Mouse (Mus musculus) intestine, postnatal 0 days (tissue): ENCODE measurements at regions not wholly inside any gene's neighbourhood (a gene's known extent, or its start where the extent isn't known, plus 50 kb on each side); places are given as distances from the start of the nearest gene placed in this dataset.

Experiments used
- ATAC-seq: fragments of 200-750 bp; cut with Nextera tagmentation; 2 replicates; pipeline ENCODE4 v1.8.0; 2017; ENCODE audit warnings: mild to moderate bottlenecking, moderate TSS enrichment, moderate library complexity
- H3K27ac ChIP-seq: fragments of 300-500 bp; sonication (generic); 2 replicates; pipeline ENCODE4 v1.5.1; 2014; ENCODE audit warnings: mild to moderate bottlenecking, low read depth, low read length, moderate library complexity
- H3K27me3 ChIP-seq: fragments of 300-500 bp; sonication (generic); replicated peaks from 2 replicates; pipeline ENCODE4 v1.6.1; 2014; ENCODE audit warnings: low read length, mixed read lengths; ENCODE audit not compliant: control insufficient read depth, insufficient read depth
- H3K36me3 ChIP-seq: fragments of 300-500 bp; sonication (generic); 2 replicates; pipeline ENCODE4 v1.6.1; 2014; ENCODE audit warnings: mild to moderate bottlenecking, moderate library complexity; ENCODE audit not compliant: control insufficient read depth, insufficient read depth
- H3K4me1 ChIP-seq: fragments of 300-500 bp; sonication (generic); replicated peaks from 2 replicates; pipeline ENCODE4 v1.6.1; 2014; ENCODE audit warnings: antibody characterized with exemption, low read length, mixed read lengths; ENCODE audit not compliant: control insufficient read depth, insufficient read depth
- H3K4me2 ChIP-seq: fragments of 300-500 bp; sonication (generic); replicated peaks from 2 replicates; pipeline ENCODE4 v1.6.1; 2014; ENCODE audit warnings: low read depth, mild to moderate bottlenecking, moderate library complexity
- H3K4me3 ChIP-seq: fragments of 300-500 bp; sonication (generic); 2 replicates; pipeline ENCODE4 v1.5.1; 2014; ENCODE audit warnings: low read depth, low read length
- H3K9ac ChIP-seq: fragments of 300-500 bp; sonication (generic); 2 replicates; pipeline ENCODE4 v1.6.1; 2014; ENCODE audit warnings: mild to moderate bottlenecking, low read depth, low read length
- H3K9me3 ChIP-seq: fragments of 300-500 bp; sonication (generic); 2 replicates; pipeline ENCODE4 v1.6.1; 2016; ENCODE audit warnings: mixed run types; ENCODE audit not compliant: control insufficient read depth
- CTCF ChIP-seq: sonication (generic); IDR thresholded peaks from 2 replicates; pipeline ENCODE4 v1.5.1; 2016; ENCODE audit warnings: low read depth, mild to moderate bottlenecking, control low read depth, antibody characterized with exemption, moderate library complexity
- WGBS: fragments of 180-500 bp; shearing (Covaris S2); extraction: QIAGEN DNeasy Blood & Tissue Kit; methylation state at CpG from one replicate; pipeline ENCODE4 v1.1.7; 2014; 5-methylcytosine and 5-hydroxymethylcytosine counted together

DNA sequence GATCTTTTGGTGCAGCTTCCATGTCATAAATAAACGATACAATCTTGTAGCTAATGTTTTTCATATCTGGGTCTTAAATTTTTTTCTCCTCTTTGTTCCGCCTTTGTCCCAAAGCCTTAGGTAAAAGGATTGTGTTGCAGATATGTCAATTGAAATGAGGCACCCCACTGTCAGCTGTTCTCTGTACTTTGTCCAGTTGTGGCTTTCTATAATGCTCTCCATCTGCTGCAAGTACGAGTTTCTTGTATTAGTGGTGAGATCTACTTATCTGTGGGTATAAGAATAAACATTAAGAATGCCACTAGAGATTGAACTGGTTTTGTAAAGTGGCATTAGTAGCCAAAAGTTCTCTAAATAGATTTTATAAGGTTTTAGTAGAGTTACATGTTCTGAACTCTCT, 282.3 kb downstream of the Slc6a15 start:
- no peak for ATAC-seq
- no peak overlapping the region for H3K4me3 ChIP-seq
- no peaks in the 10 kb centered on the region for H3K27me3 ChIP-seq
- H3K4me2 ChIP-seq: no peak overlapping the region
- no peak overlapping the region for H3K27ac ChIP-seq
- H3K36me3 ChIP-seq: no peaks in the 10 kb centered on the region
- WGBS: 86% methylated on average over 3 of the region's 3 CpGs
- no peaks in the 10 kb centered on the region for H3K9me3 ChIP-seq
- no peak overlapping the region for H3K9ac ChIP-seq
- no peaks in the 10 kb centered on the region for H3K4me1 ChIP-seq
- no peak for TF ChIP-seq CTCF

DNA sequence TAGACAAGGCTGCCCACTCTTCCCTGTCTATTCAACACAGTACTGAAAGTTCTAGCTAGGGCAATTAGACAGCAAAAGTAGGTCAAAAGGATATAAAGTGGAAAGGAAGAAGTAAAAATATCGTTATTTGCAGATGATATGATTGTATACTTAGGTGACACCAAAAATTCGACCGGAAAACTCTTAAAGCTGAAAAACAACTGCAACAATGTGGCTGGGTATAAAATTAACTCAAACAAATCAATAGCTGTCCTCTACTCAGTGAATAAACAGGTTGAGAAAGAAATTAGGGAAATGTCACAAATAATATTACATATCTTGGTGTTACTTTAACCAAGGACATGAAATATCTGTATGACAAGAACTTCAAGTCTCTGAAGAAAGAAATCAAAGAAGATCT, 305.5 kb downstream of the Slc6a15 start:
- H3K4me3 ChIP-seq: no peak overlapping the region
- H3K4me2 ChIP-seq: no peak overlapping the region
- H3K27ac ChIP-seq: no peak overlapping the region
- no peak overlapping the region for H3K9ac ChIP-seq
- no peaks in the 10 kb centered on the region for H3K36me3 ChIP-seq
- ATAC-seq: no peak
- H3K27me3 ChIP-seq: no peaks in the 10 kb centered on the region
- TF ChIP-seq CTCF: no peak
- WGBS: 79% methylated on average over 3 of the region's 3 CpGs
- H3K9me3 ChIP-seq: no peaks in the 10 kb centered on the region
- H3K4me1 ChIP-seq: no peaks in the 10 kb centered on the region

- no peak overlapping the region for H3K4me3 ChIP-seq
- no peaks in the 10 kb centered on the region for H3K9me3 ChIP-seq
- TF ChIP-seq CTCF: no peak
- H3K4me1 ChIP-seq: no peaks in the 10 kb centered on the region
- no peaks in the 10 kb centered on the region for H3K27me3 ChIP-seq
- no peak overlapping the region for H3K4me2 ChIP-seq
- no peaks in the 10 kb centered on the region for H3K36me3 ChIP-seq
- WGBS: 65% methylated on average over 3 of the region's 3 CpGs
- no peak for ATAC-seq
- H3K27ac ChIP-seq: no peak overlapping the region
- no peak overlapping the region for H3K9ac ChIP-seq
Measured at GRCm38 (mm10) chr10:103673765-103674164, 306.2 kb downstream of the Slc6a15 start.

DNA sequence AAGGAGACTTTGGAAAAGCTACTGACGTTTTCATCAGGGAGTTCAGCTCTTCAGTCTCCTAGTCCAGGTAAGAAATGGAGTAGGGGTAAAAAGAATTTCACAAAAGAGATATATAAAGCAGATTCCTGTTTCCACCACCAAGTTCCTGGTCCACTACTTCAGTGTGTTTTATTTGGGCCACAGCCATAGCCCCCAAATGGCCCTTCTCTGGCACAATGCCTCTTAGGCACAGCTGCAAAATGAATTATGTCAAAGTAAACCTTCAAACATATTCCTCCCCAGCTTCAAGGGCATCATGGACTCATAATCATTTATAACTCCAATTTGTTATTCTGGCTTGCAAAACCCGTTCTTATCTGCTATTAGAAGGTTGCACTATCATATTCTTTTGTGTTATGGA, 325.1 kb downstream of the Slc6a15 start:
- WGBS: 38% methylated on average over 2 of the region's 2 CpGs

GRCm38 (mm10) chr10:103715080-103715725, 347.6 kb downstream of the Slc6a15 start:
- no peaks in the 10 kb centered on the region for H3K27me3 ChIP-seq
- WGBS: 66% methylated on average over 3 of the region's 3 CpGs
- no peaks in the 10 kb centered on the region for H3K36me3 ChIP-seq
- no peaks in the 10 kb centered on the region for H3K9me3 ChIP-seq
- TF ChIP-seq CTCF: no peak
- no peak overlapping the region for H3K4me3 ChIP-seq
- H3K9ac ChIP-seq: no peak overlapping the region
- ATAC-seq: no peak
- H3K27ac ChIP-seq: no peak overlapping the region
- no peak overlapping the region for H3K4me2 ChIP-seq
- no peaks in the 10 kb centered on the region for H3K4me1 ChIP-seq

More for the DNA sequence above, 325.1 kb downstream of the Slc6a15 start:
- H3K4me3 ChIP-seq: no peak overlapping the region
- no peak overlapping the region for H3K4me2 ChIP-seq
- no peaks in the 10 kb centered on the region for H3K4me1 ChIP-seq
- TF ChIP-seq CTCF: no peak
- no peak overlapping the region for H3K9ac ChIP-seq
- H3K36me3 ChIP-seq: no peaks in the 10 kb centered on the region
- ATAC-seq: no peak
- H3K9me3 ChIP-seq: no peaks in the 10 kb centered on the region
- H3K27ac ChIP-seq: no peak overlapping the region
- no peaks in the 10 kb centered on the region for H3K27me3 ChIP-seq

GRCm38 (mm10) chr10:103718998-103719662, 351.5 kb downstream of the Slc6a15 start:
- H3K27me3 ChIP-seq: no peaks in the 10 kb centered on the region
- no peak overlapping the region for H3K4me2 ChIP-seq
- H3K4me3 ChIP-seq: no peak overlapping the region
- H3K4me1 ChIP-seq: no peaks in the 10 kb centered on the region
- TF ChIP-seq CTCF: no peak
- H3K9ac ChIP-seq: no peak overlapping the region
- no peaks in the 10 kb centered on the region for H3K36me3 ChIP-seq
- H3K27ac ChIP-seq: no peak overlapping the region
- H3K9me3 ChIP-seq: no peaks in the 10 kb centered on the region
- 52% methylated on average over 8 of the region's 8 CpGs for WGBS
- no peak for ATAC-seq
